Mouse (Mus musculus): ENCODE data around the gene Fam19a5. TPM values are rescaled to one million over a fixed set of nuclear protein-coding genes. Genes with fewer than 3 reads are reported as not detected.

Gene Fam19a5
- 10 to 100 TPM in 3 of 4 experiments, 1 to 10 TPM in 1; 8.8 to 14.8 (median 11.6) TPM for total RNA-seq (2022)

DNA sequence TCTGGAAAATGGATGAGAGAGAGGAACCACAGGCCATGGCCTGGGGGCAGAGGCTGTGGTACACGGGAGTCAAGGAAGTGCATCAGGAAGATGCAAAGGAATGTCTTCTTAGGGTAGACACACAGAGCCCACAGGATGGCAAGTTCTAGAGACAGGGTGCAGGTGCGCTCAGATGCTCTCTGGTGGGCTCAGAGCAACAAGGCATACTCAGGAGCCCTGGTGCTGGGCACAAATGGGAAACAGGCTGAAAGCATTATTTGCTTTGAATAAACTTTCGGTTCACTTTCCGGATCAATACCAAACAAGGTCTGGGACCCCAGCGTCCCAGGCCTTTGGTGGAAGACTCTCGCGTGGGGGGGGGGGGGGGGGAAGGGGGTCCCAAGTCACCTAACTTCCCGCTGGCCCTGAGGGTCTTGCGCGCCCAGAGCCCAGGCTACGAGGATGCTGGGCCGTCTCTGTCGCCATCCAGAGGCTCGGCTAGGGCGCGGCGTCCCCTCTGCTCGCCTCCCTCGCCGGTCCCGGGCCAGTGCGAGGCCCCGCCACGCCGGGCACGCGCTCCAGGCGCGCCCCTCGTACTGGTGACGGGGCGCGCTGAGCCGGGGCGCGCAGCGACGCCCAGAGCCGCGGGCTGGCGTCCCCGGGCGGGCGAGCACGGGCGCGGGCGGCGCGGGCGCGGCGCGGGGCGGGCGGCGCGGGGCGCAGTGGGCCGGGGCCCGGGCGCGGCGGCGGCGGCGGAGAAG, at the start of gene Fam19a5:
Fam19a5 (plus strand) TSS at position 701 of the 740 bp plus-strand sequence.
- no peak for DNase-seq

DNA sequence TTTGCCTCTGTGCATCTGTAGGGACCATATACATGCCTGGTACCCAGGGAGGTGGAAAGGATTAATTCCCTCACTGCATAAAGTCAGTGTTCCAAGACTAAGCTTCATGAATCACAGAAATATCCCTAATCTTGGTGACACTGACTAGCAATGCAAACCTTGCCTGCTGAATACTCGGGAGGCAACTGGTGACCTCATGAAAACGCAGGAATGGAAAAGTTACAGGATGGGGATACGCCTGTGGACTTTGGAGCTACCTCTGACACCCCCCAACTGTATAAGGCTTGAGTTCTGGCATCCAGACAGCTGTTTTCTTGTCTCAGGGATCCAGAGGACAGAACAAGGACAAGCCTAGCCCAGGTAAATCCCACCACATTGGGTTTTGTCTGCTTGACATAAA, 42.4 kb upstream of the Fam19a5 start:
- no peak for DNase-seq

DNA sequence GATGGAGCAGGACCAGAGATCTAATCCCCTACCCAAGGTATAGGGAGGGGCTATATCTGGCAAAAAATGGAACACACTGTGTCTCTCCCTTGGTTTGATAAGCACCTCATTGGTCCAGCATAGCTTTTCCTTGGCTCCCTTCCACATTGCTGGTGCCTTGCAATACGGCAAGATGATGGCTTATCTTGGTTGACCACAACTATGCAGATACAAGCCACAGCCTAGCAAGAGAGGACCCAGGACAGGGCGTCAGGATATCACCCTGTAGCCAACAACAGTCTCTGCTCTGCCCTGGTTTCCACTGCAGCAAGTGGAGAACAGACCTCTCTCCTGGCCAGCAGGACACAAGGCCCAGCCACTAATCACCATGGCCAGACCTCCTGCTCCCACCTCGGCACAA, 36.8 kb upstream of the Fam19a5 start:
- DNase-seq: peak; percentile 8

DNA sequence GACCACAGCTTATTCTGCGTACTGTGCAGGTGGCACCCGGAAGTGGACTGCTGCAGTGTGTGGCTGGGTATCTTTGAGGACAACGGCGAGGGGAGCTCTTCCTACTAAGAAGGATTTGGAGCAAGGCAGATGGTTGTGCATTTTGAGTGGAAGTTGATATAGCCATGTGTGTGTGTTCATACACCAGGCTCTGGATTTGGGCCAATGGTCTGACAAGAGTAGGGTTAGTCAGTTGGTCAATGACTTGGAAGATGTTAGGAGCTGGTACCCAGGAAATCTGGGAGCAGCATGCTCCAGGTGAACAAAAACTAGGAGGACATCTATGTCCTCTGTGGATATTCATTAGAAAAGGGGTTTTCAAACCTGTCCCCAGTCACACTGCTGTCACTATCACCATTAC, 33.2 kb upstream of the Fam19a5 start:
- no peak for DNase-seq

DNA sequence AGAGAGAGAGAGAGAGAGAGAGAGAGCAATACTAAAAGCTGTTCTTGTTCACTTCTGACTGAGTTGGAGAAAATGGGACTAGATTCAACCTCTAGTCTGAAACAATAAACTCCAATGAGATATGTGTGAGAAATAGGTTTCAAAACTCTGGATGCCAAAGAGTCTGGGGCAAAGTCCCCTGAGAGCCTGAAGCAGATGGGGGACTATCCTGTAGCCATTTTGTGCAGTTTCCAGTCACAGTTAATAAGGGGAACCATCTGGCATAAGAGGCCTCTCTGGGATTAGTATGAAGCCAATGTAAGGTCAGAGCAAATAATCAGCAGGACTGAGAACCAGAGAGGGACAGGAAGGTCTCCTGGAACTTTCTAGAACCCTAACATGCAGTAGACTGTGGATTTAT, 25.9 kb upstream of the Fam19a5 start:
- DNase-seq: no peak

DNA sequence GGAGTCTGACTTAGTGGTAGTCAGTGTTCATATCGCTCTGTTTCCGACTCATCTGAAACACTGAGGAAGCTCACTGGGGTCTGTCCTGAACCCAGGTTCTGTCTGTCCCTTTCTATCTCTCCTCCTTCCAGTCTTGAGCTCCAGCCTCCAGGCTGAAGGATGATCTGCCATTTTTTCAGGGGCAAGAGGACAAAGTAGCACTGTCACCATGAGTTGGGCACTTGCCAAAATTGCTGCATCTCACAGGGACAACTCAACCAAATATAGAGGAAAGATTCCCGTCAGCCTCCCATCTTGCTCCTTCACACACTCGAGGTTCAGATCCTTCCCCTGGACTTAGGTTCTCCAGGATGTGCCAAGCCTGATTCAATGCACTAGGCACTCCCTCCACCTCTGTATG, 14.8 kb upstream of the Fam19a5 start:
- no peak for DNase-seq

DNA sequence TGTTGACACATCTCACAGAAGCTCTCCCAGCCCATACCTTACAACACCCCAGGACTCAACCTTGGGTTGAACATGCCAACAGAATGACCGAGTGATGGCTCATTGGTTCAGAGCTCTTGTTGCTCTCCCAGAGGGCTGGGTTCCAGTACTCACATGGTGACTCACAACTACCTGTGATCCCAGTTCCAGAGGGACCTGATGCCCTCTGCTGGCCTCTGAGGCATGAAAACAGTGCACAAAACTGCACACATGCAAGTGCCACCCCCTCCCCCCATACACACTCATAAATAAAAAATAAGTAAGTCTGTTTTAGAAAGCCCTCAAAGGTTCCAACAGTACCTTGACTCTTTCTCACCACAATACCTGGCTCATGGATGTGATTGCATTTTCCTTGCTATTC, 2.4 kb upstream of the Fam19a5 start:
- DNase-seq: no peak

DNA sequence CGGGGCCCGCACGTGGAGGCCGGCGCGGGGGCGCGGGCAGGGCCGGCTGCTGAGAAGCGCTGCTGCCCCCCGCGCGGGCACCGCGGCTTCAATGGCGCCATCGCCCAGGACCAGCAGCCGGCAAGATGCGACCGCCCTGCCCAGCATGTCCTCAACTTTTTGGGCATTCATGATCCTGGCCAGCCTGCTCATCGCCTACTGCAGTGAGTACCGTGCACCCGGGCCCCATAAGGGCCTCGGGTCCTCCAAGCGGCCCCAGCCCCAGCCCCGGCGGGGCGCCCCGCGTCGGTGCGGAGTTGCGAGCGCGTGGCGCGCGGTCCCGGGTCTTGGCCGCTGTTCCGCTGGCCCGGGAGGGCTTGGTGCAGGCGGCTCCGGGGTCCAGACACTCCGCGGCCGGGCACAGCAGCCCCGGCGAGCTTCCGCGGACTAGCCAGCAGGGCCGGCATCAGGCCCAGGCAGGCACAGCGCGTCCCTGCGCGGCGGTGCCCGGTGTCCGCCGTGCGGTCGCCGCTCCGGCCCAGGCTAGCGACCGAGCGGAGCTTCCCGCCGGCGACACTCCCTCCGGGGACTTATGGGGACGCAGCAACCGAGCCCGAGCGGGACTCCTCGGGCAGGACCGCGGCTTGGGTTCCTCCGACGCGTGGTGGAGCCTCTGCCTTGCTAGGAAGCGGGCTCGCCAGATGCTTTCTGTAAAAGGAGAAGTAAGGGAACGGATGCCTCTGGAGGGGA, 466 bp downstream of the Fam19a5 start:
- no peak for DNase-seq

DNA sequence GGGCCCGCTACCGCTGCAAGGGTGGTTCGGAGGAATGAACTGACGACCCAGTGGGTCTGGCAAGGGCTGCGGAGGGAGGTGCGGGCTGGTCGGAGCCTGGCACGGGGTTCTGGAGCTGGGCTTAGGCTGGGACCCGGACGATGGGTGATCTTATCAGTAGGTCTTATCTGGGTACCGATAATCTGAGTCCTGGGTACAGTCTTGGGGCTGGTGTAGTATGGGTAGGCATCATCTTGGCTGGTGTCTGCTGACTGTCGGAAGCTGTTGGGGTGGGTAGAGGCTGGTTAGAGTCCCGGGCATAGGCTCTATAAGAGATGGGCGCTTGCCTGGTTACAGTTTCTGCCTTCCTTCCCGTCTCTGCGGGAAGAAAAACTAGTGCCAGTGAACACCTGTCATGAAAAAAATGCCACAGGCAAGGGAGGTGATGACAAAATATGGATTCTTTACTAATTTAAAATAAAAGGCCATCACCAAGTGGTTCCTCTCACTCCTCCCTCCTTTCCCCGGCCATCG, 1.1 kb downstream of the Fam19a5 start:
- DNase-seq: no peak

DNA sequence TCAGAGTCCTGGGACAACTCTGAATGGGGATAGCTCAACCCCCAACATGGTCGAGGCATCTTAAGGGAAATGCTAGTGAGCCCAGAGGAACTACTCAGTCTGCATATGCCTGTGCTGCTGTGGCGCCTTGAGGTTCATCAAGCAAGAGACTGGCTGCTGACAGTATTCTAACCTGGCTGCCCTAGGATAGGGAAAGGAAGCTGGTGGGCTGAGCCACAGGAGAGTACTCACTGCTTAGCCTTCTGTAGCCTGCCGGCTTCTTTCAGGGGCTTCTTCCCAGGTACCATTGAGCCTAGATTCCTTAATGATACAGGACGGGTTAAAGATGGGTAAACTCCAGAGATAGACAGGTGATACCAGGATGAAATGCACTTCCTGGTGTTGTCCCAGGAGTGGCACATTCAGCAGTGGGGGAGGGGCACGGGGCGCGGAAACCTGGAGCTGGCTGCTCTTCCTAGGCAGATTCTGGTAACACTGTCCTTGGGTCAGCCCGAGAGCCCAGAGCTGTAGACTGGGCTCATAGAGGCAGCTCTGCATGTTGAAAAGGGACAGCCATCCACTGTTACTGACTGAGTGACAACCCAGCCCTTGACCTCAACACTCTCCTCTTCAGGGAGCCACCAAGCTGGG, 1.7 kb downstream of the Fam19a5 start:
- no peak for DNase-seq

DNA sequence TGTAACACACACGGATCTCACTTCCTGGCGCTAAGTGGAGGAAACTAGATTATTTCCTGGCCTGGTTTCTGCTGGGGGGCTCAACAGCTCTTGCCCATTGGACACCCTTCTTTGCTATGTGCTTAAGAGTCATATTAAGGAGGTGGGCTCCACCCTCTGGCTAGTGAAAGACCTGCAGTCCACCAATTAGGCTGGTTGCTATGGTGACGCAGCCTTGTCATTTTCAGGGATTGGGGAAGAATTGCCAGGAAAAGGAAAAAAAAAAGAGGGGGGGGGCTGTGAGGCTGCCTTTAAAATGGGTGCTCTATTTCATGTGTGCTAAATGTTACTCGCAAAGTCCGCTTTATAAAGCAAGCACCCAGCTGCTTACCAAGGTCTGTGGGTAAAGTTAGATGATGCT, 2.9 kb downstream of the Fam19a5 start:
- no peak for DNase-seq

DNA sequence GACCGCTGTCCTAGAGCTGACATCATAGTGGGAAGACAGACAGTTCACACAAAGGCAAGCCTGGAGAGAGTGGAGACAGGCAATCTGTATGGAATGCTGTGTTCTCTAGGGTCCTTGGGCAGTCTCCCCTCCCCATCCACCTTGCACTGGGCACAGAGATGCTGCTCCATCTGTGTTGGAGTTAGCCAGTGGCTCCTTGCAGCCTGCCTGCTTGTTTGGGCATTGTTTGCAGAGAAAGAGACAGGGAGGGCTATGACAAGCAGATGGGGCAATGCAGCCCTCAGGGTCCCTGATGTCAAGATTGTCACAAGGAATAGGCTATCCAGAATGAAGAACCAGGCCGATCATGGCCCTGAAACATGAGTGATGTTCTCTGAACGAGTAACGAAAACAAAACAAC, 5.6 kb downstream of the Fam19a5 start:
- no peak for DNase-seq

DNA sequence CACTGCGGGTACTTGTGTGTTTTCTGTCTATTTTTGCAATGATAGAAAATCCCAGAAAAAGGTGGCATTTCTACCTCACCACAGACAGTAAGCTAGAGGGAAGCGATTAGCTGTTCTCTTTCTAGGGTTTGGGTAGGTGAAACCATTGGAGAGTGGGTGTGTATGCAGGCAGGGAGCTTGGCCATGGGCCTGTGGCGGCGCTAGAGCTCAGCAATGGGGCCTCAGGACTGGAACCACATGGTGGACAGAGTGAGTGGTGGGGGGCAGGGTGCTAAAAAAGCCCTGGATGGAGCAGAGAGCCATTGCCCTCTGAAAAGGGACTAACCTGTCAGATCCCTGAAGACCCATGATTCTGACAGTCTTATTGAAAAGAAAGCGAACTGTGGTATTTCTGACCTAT, 6.7 kb downstream of the Fam19a5 start:
- no peak for DNase-seq

DNA sequence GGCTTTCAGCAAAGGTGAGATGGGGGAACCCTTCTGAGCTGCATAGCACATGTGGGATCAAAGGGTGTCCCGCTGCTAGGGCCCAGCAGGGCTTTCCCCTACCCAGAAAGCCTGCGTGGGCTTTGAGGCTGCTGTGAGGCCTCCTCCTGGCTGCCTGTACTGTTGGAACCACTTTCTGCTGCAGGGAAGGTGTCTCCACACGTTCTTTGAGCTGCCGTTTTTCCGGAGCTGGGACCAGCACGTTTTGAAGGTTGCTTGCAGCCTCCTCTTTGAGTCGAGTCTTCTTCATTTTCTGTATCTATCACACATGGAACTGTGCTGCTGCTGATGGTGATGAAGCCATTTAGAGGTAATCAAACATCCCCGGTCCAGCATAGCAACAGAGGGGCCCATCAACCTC, 7.5 kb downstream of the Fam19a5 start:
- no peak for DNase-seq

DNA sequence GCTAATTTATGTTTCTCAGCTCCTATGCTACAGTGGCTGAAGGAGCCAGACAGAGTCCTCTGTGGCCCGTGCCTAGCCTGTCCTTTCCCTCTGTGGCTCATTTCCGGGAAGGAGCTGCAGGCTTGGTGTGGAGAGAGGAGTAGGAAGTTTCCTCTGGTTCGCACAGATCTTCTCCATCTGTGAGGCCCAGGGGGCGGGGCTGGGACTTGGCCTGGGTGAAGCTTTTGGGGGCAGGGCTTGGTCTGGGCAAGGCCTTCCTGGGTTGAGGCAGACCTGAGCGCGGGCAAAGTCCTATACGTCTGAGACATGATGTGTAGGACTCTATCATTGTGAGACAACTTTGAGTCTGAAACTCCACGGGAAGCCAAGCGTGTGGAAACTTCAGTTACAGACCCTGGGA, 11.7 kb downstream of the Fam19a5 start:
- no peak for DNase-seq

DNA sequence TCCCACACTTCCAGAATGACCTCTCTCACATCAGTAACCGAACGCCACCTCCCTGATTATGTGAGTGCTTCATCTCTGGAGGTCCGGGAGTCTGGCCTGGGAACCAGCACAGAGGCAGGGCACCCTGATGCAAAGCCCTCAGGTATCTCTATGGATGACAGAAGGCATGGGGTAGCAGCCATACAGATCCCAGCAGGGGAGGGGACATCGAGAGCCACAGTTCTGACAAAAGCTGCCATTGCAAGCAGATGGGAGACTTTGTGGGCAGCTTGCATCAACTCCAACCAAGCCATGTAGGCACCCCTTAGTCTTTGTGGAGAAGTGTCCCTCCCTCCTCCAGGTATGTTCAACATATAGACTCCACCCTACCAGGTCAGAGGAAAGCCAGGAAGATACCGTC, 20.2 kb downstream of the Fam19a5 start:
- DNase-seq: no peak

DNA sequence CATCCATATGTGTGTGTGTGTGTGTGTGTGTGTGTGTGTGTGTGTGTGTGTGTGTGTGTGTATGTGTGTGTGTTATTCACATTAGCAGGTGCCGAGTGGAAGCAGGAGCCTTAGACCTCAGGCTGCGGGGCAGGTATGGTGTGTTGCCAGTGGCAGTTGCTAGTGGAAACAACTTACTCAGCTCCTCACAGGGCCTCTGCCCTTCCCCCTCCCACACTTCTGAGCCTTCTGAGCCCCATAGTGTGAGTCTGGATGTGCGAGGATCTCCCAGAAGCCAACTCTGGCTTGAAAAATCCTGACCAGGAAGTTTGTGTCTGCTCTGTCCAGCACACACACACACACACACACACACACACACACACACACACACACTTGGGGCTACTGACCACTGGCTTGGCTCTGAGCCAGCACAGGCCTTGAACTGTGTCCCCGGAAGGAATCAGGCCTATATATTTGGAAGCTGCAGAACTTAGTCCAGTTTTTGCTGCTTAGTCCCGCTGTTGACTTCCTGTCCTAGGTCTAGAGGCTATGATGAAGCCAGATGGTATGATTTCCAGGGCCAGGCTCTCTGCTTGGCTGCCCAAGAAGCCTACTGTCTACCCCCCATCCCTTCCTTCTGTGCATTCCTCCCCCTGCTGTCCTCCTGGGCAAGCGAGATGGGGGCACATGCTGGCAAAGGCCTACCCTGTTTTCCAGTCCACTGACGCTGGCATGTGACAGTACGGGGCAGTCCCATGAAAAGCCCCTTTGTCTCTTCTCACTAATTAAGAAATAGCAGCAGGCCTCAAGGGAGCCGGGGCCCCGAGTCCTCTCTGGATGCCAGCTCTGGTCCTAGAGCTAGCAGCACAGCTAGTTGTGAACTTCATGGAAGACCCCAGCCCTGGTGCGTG, 22.2 kb downstream of the Fam19a5 start:
- DNase-seq: no peak

DNA sequence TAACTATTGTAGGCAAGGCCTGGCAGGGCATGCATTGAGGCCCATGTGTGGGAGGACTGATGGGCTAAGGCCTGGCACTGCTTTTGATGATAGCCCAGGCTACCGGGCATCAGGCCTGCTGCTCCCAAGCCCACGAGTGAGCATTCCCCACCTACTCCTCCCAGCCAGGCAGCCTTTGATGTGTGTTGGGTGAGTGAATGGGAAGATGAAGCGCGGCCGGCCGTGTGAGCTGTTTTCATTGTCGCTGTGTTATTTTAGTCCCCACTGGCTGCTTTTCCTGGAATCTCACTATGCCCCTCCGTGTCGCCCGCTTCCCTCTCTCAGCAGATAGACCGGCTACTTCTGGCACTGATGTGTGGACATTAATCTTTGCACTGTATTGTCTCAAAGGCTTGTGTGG, 26.1 kb downstream of the Fam19a5 start:
- DNase-seq: no peak

DNA sequence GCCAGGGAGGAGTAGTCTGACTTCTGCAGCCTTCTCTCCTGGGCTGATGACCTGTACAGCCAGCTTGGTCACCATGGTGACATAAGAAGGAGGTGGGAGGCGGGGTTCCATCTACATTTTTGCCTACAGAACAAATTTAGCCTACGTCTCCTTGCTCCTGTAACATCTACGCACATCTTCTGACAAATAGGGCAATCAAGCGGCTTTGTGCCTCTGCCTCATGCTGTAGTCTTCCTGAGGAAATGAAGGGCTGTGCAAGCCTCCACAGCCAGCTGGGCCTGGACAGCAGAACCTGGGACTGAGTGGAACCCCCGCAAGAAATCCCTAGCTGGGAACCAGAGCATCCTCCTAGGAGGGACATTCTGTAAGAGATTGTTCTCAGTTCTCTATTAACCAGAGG, 35.8 kb downstream of the Fam19a5 start:
- no peak for DNase-seq

DNA sequence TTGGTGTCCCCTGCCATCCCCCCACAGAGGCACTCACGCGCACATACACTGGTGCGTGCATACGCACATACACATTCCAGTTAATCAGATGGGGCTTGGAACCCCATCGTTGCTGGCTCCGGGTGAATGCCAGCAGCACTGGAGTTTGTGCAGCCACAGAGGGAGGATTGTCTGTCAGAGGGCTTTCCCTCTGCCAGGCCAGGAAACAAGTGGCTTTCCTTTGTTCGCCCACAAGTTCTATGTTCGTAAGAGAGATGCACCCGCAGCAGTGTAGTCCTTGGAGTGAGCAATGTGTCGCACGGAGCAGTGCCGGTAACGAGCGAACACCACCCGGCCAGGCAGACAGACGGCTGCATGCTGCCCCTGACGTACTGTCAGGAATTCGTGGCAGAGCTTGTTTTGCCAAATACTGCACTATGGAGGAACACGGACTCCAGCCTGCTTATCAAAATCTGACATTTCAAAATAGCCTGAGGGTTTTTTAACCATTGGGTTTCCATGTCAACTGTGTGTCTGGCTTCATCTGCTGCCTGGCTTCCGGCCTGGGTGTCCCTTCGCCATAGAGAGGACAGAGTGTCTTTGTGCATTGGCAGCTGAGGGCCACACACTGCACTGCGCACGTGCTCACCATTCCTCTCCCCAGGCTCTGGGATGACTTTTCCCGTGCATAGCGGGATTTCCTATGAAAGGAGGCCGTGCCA, 40.0 kb downstream of the Fam19a5 start:
- no peak for DNase-seq

DNA sequence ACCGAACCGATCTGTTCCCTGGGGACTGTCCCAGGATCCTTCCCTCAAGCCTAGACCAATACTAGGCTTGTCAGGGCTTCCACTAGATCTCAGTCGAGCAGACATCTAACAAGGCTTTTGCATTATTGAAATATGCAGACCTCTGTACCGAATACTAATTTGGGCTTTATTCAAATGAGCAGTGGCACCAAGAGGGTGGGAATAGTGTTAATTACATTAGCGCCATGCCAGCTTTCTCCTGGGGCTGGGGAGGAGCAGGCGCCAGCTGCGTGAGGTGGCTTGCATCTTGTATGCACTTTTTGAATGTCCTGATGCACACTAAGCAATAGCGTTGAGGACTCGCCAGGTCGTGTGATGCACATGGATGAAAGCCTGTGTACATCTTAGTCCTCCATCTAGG, 46.9 kb downstream of the Fam19a5 start:
- DNase-seq: no peak

DNA sequence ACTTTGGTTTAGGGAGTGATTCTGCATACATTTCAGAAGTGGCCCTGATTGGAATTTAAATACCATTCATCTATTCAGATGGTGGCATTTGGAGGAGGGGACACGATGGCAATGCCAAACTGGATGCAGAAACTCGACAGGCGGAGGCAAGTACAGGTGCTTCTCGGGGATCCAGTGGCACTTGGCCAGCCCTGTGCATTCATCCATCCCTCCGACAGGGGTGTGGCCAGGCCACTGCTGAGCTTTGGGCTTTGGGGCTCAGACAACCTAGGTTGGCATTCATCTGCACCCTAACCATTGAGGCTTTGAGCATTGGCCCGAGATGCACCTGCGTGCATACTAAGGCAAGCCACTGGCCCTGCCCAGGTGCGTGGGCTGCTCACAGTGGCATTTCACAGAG, 52.6 kb downstream of the Fam19a5 start:
- no peak for DNase-seq

Data from adrenal gland, adult 8-10 months (tissue).